Mouse (Mus musculus): Measurements from ENCODE around the gene Plekho1. TPM values are rescaled to one million over a fixed set of nuclear protein-coding genes. Genes with fewer than 3 reads are reported as not detected.

Plekho1 gene
- polyA plus RNA-seq, 1 experiment from 2014 or later, result 37.0 TPM

DNA sequence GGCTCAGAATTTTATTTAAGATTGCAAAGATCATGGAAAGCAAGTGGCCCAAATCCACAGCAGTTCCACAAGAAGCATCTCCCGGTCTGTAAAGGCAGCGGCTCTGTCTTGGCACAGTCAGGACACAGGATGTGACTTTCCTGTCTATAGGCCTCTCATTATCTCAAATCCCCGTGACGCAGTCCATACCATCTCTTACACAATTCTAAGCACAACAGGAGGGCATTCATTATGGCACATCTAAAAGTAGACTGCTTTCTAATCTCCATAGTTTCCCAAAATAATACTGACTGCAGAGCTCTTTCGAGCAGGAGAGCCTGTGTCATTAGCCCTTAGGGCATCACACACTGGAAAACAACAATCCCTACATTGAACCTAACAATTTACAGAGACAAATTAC, 17.0 kb upstream of the Plekho1 start:
- DNase-seq (ENCODE audit: low spot score), result no peak

DNA sequence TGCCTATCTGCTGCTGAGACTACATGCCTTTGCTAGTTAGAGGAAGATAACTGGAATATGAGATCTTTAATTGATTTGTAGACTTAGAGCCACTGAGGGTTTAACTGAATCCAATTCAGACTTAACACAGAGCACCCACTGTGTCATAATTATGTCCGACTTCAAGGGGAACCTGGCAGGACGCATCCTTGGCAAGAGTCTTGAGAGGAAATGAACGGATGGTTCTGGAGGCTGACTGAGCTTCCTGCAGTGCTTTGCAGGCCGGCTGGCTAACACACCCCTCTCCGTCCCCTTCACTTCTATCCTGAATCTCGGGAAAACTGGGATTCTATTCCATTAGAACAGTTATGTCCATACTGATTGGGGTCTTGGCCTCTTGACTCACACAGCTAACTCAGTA, 12.7 kb upstream of the Plekho1 start:
- DNase-seq (ENCODE audit: low spot score), result no peak

DNA sequence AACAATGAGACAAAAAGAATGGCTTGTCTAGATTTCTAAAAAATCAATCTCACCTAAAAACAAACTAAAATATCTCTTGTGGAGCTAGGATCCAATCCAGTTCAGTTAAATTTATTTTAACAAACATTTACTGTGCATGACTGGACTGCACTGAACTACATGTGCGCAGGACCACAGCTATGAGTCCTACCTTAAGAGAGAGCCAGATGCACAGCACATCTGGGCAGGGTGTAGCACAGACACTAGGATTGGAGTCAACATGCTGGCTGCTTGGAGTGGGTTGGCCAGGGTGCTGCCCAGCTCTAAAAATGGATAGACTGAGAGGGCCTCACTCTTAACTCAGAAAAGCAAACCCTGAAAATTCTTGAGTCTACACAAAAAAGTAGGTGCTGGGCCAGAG, 5.8 kb upstream of the Plekho1 start:
- DNase-seq (ENCODE audit: low spot score), result no peak

DNA sequence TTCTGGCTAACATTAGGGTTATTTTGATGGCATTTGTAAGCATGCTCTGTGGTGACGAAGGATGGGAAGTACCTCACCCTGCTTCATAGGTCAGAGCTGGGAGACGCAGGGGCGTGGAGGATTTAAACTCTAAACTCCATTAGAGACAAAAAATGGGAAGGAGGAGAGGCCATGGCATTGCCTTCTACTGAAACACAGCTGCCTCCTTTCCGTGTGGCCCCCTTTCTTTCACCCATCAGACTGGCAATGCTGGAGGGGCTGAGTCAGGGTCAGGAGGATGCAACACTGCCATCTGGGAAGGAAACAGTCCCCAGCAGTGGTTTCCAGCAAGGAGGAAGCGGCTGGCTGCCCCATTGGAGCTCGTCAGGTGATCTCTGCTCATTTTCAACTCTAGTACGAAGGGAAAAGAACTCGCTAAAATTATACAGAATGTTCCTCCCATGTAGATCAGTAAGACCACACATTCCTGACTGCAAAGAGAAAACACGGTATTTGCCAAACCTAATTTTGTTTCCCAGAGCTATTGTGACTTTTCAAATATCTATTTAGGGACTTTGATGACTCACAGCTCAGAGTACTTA, 5.2 kb upstream of the Plekho1 start:
- no peak for DNase-seq (ENCODE audit: low spot score)

DNA sequence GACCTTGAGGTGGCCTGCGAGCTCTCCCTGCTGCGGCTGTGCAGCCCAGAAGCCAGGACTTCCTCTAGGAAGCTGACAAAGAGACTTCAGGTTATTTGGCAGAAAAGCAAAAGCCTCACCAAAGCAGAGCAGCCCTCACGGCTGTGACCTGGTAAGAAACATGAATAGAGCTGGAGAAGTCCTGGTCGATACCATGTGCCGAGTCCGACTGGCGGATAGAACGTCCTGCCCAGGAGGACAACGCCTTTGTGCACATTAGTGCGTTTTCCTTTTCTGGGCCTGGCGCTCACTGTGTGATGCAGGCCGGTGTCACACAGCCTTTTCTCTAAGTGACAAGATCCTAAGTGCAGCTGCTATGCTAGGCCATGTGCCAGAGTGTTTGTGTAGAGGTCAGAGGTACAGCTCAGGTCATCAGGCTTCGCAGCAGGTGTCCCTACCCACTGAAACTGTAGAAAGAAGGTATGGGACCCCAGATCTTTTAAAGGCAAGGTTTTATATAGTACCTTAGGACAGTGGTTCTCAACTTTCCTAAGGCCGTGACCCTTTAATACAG, 4.4 kb upstream of the Plekho1 start:
- no peak for DNase-seq (ENCODE audit: low spot score)

DNA sequence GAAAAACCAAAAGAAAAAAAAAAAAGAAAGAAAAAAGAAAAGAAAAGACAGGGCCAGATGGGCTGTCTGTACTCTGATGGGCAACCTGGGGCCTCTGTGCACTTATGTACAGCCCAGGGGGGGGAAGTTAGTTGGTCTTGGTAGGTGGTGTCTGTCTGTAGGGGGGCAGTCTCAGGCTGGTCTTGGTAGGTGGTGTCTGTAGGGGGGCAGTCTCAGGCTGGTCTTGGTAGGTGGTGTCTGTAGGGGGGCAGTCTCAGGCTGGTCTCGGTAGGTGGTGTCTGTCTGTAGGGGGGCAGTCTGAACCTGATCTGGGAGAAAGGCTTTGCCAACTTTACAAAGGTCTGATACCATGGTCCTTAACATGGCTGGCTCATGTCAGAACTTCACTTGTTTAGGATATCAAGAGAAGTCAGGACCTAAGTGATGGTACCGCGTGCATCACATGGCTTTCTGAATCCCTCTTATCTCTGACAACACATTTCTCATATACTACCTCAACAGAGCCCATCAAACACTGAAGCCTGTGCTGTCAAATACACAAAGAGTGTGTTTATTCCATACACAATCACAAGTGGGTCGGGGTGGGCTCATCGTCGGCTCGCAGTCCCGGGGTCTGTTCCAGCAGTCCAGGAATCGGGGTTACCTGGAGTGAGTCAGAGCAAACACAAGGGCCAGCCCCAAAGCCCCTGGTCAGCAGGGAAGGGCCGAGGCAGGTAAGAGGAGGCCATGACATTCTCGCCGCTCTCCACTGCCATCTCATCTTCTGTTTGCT, 3.7 kb upstream of the Plekho1 start:
- DNase-seq (ENCODE audit: low spot score), result no peak

DNA sequence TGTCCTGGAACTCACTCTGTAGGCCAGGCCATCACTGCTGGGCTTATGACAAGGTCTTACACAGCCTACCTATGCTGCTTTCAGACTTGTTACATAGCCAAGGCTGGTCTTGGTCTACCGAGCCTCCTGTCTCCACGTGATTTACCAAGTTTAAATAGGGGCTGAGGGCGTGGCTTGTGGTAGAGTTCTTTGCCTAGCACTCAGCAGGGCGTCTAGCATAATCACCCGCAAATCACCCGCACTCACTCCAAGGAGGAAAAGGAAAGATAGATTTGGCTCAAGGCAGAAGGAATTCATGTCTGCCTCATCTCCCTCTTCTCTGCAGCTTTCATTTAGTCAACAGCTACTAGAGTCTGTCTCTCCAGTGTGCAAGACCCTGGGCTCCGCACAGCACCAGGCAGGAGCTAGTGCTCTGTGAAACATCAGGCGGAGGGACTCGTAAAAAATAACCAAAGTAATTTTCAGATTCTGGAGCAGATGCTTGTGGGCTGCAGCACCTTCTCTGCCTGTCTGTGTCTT, 1.5 kb upstream of the Plekho1 start:
- peak; percentile 60 for DNase-seq (ENCODE audit: low spot score)

DNA sequence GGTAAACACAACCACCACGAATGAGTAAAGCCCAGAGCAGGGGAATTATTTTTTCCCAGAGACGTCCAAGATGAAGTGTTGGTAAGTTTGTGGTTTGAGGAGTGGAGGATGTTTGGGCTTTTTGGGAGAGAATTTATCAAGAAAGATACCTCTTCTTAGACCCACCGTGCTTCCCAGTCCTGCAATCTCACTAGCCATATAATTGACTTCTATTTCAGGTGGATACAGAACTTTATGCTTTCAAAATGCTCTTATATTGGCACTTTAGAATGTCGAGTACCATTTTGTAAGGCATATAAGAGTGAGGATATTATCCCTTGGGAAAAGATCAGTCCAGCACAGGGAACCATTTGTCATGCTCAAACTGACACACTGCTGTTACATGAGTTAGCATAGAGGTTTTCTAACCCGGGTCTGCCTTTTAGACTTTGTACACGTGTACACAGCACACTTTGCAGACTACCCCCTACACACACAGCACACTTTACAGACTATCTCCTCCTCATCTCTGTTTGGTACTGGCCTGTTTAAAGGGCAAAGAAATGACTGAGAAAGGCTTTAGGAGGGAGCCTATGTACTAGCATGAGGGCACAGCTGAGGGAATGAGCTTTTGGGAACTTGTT, 761 bp upstream of the Plekho1 start:
- DNase-seq (ENCODE audit: low spot score), result no peak

DNA sequence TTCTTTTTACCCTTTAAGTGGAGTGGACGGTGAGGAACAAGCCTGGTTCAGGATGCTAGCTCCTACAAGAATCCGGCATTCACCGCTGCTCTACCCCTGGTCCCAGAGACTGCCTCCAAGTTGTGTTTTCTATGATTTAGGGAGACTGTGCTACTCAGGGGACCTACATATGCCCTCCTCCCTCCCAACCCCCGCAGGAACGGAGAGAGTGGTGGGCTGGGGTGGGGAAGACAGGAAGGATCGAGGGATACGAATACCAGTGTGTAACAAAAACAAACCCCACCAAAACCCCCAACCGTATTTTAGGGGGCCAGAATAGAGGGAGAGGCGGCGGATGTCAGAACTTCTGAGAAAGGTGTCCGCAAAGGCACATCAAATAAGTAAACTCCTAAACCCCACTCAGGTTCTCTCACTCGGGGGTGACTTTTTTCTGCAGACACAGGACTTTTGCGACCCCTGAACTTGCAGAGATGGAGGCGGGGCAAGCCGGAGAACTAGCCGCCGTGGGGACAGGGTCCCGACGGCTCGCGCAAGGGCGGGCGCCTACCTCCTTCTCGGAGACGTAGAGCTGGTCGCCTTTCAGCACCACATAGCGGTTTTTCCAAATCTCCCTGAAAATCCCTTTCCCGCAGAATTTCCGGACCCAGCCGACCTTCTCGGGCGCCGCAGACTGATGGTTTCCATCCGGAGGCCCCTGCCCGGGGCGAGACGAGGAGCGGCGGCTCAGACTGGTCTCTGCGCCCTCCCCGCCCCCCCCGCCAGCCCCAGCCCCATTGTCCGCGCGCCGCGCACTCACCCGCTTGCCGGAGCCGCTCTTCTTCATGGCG, 613 bp downstream of the Plekho1 start:
- peak; percentile 57 for DNase-seq (ENCODE audit: low spot score)

DNA sequence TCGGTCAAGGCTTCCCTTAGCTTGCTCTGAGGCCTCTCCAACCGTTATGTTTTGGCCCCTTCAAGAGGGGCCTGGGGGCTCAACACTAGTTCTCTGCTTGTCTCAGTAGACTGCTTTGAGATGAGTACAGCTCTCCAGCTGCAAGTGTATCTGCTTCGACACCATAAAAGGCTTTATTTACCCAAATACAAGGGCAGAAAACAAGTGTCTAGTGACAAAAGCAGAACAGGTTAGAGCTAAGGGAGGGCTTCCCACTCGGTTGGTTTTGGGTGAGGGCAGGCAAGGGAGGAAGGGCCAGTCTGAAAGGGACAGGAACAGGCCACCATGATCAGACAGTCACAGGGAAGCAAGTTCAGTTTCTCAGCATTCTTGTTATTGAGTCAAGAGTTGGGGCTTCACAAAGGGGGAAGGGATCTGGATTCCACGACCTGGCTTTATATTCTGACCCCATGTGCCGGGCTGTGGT, 1.4 kb downstream of the Plekho1 start:
- DNase-seq (ENCODE audit: low spot score), result peak; percentile 19

DNA sequence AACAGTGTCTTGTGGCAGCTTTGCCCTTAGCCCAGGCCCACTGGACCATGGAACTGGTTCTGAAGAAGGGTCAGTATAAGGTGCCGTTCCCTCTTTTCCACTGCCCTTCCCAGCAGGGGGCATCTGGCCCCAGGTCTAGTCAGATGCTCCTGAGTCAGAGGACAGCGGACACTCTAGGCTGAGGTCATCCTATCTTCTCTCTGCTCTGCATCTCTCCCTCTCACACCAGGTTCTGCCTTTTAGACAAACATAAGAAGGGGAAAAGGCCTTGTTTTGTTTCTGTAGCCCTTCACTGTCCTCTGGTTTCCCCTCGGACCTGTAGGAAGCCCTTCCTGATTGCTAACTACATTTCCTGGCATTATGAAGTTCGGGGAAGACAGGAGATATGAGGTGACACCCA, 1.9 kb downstream of the Plekho1 start:
- DNase-seq (ENCODE audit: low spot score), result no peak

DNA sequence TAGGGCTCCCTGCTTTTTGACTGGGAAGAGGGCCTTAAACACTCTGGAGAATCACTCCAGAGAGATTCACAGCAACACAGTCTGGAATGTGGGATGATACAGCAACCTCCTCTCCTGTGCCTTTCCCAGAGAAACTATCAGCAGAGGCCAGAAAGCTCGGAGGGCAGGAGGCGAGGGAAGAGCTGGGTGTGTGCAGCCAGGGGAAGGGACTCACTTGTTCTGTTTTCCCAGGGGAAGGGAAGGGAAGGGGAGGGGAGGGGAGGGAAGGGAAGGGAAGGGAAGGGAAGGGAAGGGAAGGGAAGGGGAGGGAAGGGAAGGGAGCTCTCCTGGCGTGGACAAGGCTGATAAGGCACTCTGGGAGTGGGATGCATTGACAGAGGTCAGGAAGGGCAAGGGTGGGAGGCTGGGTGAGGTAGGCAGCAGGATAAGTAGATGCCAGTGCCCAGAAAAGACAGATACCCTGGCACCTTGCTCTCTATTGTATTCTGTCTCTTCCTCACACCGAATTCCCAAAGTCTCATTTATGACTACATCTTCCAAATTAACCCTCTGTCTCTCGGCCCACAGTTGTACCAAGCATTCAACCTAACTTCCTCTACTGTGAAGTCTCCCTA, 2.7 kb downstream of the Plekho1 start:
- DNase-seq (ENCODE audit: low spot score), result no peak

DNA sequence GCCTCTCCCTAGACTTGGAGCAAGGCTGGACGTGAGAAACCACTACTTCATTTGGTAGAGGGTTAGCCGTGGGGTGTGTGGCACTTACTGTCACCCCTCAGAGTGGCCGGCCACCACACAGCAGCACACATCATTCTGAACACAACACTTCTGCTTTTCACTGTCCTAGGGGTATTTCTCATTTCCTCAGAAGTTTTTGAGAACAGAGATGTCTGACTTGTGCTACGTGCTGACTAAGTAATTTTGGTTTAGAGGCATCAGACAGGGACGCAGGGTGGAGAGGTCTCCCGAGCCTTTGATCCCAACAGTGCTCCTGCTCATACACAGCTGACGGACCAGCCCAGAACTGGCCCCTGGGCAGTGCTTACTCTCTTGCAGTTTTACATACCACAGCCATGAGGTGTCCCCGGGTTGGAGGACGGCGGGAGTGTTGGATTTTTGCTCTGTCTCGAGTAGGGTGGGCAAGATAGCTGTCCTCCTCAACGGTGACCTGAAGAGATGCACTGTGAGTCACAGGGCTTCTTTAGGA, 5.3 kb downstream of the Plekho1 start:
- DNase-seq (ENCODE audit: low spot score), result no peak

DNA sequence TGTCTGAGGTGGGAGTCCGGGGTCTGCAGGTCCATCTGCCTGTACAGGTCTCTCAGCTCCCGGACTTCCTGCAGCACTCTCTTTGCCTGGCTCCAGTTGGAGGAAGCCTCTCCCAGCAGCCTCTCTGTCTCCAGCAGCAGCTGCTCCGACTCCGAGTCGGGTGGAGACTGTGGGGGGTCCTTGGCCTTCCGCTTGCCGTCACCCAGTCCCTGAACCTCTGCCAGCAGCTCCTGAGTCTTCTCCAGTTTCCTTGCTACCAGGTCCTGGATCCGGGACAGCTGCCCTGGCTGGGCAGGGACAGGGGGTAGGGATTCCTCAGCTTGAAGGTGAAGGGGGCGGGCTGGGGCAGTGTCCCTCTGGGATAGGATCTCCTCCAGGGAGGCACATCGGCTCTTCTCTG, 6.8 kb downstream of the Plekho1 start:
- DNase-seq (ENCODE audit: low spot score), result no peak

DNA sequence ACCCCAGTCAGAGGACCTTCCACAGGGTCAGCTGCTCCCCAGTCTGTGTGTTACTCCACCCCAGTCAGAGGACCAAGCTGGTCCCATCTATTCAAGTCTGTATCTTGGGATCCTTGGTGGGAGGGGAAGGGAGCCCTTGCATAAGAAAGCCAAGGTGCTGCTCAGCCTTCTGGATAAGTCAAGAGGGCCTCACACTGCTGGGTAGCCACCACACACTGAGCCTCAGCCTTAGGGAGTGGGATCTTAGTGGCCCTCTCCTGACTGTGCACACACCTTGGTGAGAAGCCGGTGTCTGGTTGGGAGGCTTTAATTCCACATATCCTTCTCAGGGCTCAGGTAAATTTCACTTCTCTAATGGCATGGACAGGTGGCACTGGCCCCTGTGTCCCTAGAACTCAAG, 7.7 kb downstream of the Plekho1 start:
- no peak for DNase-seq (ENCODE audit: low spot score)

DNA sequence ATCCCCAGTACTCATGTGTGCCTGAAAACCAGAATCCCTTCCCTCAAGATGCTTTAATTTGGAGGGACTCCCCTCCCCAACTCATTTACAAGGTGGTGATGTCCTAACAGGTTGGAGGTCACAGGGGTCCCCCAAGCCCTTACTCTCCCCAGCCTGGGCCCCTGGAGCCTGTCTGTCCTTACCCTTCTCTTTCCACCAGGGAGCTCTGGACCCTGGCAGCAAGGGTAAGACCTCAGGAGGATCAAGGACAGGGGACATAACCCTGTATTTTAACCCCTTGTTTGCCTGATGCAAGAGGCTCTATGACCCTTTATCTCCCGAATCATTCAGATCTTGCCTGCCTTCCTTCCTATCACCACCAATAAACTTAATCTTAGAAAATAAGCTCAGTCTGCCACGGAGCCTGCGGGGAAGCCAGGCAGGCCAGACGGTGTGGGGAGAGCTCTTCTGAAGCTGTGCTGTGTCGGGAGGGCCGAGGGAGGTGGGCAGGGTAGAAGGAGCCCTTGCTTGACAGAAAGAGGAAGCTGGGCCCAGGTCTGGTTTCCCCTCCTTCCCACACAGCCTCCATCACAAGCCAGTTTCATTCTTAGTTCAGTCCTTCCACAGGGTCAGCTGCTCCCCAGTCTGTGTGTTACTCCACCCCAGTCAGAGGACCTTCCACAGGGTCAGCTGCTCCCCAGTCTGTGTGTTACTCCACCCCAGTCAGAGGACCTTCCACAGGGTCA, 8.3 kb downstream of the Plekho1 start:
- no peak for DNase-seq (ENCODE audit: low spot score)

DNA sequence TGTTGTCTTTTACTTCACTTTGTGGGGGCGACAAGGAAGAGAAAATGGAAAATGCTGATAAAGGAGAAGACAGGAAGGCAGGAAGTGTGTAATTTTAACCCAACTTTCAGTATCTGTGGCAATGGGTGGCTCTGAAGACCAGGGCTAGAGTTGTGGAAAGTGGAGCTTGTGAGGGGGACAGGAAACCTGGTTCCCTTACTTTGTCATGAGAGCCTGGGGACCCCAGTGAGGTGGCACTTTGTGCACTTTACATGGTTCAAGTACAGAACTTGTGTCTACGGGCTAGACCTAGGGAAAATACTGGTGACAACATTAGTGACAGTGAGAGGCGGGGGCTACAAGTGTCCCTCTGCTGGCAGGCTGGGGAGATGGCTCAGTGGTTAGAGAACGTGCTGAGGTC, 8.8 kb downstream of the Plekho1 start:
- no peak for DNase-seq (ENCODE audit: low spot score)

DNA sequence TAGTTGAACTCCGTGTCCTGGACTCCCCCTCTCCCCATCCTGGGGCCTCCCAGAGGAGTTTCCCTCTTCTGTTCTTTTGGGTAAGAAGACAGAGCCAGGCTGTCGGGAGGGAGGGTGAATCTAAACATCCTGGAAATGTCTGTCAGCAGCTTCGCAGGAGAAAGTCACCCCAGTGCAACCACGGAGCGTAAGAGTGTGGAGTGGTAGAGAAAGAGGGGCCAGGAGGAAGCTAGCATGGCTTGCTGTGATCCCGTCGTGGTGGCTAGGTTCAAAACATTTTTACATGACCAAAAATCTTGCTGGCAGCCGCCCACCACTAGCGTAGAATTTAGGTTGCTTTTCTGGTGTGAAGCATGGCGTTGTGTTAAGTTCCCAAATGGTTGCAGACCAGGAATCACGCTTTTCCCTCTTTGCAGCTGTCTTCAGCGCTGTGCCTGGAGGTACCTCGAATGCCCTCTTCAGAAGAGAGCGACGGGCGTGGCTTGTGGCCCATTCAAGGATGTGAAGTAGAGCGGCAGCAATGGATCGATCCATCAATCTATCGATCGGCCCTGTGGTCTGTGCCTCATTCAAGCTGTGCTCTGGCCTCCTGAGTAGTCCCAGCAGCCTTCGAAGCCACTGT, 9.7 kb downstream of the Plekho1 start:
- peak; percentile 65 for DNase-seq (ENCODE audit: low spot score)

DNA sequence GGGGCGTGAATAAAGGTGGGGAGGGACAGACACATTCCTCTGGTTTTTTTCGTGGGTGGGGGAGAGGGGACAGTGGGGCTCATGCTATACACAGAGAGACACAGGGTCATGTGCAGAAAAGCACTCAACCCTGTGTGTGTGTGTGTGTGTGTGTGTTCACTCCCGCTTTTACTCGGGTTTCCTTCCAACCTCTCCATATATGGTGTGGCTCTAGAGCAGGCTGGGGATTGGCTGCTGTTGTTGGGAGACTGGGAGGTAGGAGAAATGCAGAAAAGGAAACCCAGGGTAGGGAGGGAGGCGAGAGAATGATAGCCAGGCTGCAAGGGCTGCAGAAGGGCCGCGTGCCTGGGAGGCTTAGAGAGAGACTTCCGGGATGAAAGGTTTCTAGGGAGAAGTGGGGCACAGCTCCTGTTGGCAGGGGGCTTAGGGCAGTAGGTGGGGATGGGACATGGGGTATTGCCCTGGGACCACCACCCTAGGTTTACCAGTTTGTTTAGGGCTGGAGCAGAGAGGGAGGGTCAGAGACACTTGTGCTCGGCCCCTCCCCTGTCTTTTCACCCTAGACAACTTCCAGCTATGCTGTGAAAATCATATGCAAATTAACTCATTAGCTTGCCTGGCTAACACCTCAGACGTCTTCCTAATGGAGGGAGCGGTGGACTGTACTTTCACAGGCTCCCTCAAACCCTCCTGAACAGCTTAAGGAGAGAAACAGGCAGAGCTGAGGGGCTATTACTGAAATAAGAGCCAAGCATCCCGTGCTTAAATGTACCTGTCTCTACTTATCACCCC, 10.4 kb downstream of the Plekho1 start:
- DNase-seq (ENCODE audit: low spot score), result no peak
